Mouse (Mus musculus): Measurements from ENCODE around the gene Spag9.
"Not testable (repeated sequence)": the region's sequence is repeated elsewhere in the genome, so short reads cannot be mapped to it uniquely, and the experiment has no call there.

Spag9 gene

DNA sequence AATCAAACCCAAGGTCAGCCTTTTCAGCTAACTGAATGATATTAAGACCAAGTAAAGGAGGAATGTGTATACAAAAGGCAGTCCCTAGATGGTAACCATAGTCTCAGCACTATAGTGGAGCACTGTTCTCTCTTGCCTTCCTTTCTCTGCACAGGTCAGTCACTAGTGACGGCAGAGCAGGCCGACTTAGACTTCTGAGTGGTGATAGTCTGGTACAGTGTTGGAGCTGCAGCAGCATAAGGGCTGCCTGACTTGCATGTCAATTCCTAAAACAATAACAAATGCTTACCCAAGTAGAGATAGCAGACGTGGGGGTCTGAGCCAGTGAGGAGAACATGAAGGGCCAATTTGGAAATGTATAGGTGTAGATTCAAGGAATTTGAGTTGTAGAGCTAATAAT, 58.3 kb downstream of the Spag9 start:
- no peak for DNase-seq (ENCODE audit: low spot score in 2 of 2)

DNA sequence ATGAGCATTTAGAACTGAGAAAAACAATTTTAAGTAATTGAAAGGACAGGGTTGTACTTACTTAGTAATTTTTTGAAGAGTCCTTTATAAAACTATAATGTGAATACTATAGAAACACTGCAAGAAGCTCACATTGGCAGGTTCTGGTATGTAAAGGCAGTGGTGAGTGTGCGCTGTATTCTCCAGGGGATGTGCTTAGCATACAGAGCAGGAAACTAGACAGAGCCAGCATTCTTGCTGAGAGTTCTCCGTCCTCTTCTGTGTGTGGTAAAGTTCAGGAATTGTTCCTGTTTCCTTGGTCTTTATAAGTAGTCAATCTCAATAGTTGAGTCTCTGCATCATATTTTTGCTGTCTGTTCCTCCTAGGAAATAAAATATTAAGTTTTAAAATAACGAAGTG, 59.0 kb downstream of the Spag9 start:
- no peak for DNase-seq (ENCODE audit: low spot score in 2 of 2)

DNA sequence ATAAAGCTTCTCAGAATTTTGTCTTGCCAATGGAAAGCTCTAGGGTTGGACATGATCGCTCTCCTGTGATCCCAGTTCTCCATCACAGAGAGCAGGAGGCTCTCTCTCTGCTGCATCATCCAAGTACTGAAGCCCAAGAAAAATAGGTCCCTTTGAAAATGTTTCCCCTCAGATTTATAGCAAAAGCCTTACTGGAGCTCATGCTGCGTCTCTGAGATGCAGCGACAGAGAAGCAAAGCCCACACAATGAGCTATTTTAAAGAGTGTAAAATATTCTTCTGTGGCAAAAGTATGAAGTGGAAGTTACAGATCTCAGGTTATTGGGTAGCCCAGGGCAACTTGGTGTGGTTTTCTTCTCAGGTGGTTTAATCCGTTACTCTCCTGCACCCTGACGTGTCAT, 68.0 kb downstream of the Spag9 start:
- DNase-seq (ENCODE audit: low spot score in 2 of 2), result no peak

DNA sequence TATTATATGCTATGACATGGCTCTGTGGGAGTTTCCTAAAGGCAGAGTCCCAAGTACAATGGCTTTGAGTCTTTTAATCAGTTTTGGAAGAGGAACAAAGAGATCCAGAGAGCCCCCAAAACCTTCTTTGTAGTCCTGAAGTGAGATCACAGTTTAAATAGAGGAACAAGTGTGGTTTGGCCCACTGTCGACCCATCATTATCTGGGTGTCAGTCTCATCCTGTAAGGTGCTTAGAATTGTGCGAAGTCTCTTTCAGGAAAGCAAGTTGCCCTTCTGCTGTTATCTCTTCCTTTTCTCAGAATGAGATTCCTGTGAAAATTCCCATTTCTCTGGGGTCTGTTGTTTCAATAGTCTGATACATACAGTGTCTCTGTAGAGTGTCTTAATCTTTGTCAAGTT, 74.6 kb downstream of the Spag9 start:
- DNase-seq (ENCODE audit: low spot score in 2 of 2), result no peak

DNA sequence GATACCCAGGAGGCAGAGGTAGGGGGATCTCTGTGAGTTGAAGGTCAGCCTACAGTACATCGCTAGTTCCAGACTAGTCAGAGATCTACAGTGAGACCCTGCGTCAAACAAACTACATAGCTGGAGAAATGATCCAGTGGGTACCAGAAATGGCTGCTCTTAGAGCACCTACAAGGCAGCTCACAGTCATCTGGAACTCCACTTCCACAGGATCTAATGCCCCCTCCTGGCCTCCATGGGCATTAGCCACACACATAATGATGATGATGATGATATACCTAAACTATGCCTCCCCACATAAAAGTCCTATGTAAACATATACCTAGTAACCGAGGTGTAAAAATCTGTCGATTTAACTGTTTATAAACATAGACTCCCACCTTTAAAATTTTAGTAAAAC, 77.4 kb downstream of the Spag9 start:
- no peak for DNase-seq (ENCODE audit: low spot score in 2 of 2)

DNA sequence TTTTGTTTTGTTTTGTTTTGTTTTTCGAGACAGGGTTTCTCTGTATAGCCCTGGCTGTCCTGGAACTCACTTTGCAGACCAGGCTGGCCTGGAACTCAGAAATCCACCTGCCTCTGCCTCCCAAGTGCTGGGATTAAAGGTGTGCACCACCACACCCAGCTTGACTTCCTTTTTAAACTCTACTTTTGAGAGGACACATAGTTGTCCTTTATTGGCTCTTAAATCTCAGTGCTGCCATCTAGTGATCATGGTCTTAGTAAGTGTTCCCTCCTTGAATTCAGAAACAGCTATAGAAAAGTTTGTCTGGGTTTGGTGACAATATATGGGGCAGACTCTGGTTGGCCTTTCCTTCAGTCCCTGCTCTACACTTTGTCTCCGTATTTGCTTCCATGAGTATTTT, 91.1 kb downstream of the Spag9 start:
- DNase-seq (ENCODE audit: low spot score in 2 of 2), result not testable (repeated sequence)

DNA sequence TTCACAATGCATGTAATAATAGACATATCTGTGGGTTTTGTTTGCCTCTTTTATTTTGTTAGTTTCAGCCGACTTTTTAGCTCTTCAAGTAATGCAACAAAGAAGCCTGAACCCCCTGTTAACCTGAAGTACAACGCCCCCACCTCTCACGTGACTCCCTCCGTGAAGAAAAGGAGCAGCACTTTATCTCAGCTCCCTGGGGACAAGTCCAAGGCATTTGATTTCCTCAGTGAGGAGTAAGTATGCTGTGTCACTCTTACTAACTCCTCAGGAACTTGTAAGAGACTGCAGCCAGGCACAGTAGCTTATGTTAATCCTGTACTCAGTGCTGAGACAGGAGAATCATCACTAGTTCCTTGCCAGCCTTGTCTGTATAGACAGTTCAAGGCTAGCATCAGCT, 94.6 kb downstream of the Spag9 start:
- DNase-seq (ENCODE audit: low spot score in 2 of 2), result no peak

DNA sequence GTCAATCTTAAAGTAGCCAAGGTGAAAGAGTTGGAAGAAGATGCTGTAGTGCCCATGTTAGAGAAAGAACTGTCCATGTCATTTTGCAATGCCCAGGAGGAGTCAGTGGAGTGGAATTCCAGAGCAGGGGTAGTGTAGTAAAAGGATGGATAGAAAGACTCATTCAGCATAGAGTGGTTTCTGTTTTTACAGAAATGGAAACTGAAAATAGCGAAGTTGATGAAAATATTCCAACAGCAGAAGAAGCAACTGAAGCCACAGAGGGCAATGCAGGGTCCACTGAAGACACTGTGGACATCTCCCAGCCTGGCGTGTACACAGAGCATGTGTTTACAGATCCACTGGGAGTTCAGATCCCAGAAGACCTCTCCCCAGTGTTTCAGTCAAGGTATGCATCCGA, 101.6 kb downstream of the Spag9 start:
- no peak for DNase-seq (ENCODE audit: low spot score in 2 of 2)

DNA sequence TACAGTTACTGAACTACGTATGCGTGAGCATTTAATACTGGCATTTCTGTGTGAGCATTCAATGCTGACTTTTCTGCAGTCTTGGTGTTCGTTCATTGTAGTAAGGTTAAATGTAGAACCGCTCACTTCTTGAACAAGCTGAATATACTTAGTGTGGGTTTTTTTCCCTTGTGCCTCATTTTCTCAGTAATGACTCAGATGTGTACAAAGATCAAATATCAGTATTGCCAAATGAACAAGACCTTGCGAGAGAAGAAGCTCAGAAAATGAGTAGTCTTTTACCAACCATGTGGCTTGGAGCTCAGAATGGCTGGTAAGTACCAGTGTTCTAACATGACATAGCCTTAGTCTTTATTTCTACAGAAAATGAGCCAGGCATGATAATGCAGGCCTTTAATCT, 102.9 kb downstream of the Spag9 start:
- DNase-seq (ENCODE audit: low spot score in 2 of 2), result no peak

DNA sequence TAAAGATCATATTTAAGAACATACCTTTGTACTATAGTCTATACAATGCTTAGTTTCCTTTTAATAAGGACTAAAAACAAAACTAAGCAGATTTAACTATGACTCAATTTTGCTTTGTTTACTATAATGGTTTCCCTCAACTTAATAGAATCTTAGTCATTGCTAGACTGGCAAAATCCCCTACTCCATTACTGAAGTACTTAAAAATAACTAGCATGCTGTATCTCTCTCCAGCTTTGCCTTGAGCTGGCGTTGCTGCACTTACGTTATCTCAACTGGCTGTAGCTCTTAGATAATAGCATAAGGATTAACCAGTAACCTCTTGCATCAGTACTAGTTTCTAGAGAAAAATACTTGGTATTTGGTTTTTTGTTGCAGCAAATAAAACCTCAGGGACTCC, 117.9 kb downstream of the Spag9 start:
- no peak for DNase-seq (ENCODE audit: low spot score in 2 of 2)

DNA sequence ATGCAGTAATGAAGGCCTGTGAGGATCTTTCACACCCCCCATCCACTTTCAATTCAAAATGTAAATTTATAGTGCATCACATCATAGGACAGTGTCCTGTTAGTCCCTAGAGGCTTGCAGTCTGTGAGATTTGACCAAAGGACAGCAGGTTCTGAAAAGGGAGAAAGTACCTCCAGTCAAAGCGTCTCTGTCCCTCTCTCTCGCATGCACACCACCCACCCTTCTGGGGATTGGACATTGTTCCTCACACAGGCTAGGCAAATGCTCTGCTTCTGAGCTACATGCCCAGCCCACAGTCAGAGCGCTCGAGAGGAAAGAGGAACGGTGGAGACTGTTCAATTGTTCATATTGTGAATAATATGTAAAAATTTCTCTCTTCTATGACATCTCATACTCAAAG, 119.5 kb downstream of the Spag9 start:
- no peak for DNase-seq (ENCODE audit: low spot score in 2 of 2)

DNA sequence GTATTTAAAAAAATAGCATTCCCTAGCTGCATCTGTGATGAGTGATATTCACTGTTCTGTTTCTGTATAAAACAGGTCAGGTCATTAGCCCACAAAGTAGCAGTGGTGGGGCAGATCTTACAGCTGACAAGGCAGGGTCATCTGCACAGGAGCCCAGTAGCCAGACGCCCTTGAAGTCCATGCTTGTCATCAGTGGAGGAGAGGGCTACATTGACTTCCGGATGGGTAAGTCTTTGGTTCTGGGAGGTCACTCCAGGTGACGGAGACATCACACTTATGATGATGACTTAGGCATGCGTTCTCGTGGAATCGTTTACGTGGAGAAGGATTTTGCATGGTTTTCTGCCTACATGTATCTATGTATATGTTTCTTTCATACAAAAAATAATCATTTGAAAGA, 120.8 kb downstream of the Spag9 start:
- no peak for DNase-seq (ENCODE audit: low spot score in 2 of 2)

DNA sequence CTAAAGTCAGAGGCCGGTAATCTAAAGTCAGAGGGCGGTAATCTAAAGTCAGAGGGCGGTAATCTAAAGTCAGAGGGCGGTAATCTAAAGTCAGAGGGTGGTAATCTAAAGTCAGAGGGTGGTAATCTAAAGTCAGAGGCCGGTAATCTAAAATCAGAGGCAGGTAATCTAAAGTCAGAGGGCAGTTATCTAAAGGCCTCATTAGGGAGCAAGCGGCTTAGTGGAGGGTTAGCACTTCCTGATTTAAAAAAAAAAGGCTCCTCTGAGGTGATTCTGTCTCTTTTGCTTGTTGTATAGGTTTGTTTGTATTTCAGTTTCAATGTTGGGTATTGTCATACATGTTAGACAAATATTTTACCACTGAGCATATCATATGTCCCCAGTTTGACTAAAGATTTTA, 121.9 kb downstream of the Spag9 start:
- no peak for DNase-seq (ENCODE audit: low spot score in 2 of 2)

DNA sequence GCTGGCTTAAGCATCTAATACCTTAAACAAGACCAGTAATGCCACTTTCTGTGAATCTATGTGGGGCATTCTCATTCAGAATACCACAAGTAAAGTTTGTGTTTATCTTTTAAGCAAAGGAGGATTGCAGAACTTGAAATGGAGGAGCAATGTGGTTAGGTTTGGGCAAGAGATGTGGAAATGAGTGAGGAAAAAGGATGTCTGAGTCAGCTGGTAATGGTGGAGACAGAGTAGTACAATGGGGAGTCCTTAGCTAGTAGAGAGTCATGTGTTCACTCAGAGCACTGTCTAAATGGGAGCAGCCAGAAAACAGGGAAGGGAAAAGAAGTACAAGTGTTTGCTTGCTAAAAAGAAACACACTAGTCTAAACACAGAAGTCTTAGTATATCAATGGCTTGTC, 122.7 kb downstream of the Spag9 start:
- no peak for DNase-seq (ENCODE audit: low spot score in 2 of 2)

DNA sequence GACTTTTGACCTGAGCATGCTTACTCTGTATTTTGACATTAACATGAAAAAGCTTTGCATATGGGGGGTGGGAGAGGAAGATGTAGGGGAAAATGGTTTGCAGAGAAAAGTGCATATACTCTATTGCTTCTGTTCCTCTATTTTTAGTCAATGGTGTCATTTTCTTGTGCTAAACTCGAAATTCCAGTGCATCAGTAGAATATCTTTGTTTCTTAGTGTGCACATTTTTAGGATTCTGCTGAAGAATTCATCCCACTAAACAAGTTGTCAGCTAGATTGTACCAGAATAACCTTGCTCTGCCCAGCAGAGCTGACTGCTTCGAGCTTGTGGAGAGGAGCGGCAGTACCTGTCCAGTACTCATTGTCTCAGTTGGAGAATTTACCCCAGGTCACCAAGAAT, 124.8 kb downstream of the Spag9 start:
- DNase-seq (ENCODE audit: low spot score in 2 of 2), result no peak

DNA sequence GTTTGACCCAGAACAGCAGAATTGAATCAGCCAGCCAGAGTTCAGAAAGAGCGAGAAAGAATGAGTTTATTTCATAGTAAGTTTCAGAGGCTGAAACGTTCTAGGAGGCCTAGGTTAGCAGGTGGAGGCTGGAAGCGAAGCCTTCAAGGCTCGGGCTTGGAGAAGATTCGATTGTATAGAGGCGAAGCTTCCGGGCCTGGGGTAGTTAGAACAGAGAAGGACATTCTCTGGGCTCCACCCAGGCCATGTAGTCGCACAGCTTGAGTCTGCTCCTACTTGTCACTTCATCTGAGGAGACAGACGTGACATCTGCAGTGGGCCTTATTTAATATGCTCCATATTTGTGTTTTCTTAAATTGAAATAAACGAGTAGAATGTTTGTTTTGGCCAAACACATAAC, 125.6 kb downstream of the Spag9 start:
- no peak for DNase-seq (ENCODE audit: low spot score in 2 of 2)

DNA sequence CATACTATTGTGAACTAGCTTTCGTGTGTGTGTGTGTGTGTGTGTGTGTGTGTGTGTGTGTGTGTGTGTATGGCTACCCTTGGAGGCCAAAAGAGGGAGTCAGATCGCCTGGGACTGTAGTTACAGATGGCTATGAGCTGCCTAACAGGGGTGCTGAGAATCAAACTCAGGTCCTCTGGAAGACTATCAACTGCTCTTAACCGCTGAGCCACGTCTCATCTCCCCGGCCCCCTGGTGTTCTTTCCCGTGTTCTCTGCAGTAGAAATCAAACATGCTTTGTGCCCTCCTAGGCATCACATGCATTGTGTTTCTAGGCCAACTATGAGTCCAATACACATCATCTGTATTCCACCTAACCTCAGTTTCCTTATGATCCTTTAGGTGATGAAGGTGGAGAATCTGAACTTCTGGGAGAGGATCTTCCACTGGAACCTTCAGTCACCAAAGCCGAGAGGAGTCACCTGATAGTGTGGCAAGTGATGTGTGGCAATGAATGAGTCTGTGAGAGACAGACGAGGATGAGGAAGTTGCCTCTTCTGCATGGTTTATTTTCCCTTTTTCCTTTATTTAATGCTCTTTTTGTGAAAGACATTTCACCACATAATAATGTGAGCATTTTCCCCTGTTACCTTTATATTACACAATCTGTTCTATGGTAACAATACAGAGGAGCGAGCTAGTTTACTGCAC, 126.6 kb downstream of the Spag9 start:
- DNase-seq (ENCODE audit: low spot score in 2 of 2), result no peak

DNA sequence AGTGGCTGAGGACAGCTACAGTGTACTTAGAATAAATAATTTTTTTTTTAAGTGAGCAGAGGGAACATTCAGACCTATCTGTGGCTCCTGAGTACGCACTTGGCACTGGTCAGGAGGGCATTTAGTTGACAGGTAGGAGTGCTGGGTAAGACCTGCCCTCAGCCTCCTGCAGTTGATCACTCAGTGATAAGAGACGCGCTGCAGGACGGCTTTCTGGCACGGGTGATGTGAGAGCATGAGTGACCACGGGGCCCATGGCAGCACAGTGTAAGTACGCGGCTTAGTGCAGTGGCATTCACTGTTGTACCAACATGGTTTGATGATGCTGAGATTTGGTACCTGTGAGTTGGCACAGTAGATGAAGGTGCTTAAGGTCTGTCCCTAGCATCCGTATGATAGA, 130.8 kb downstream of the Spag9 start:
- DNase-seq (ENCODE audit: low spot score in 2 of 2), result no peak

DNA sequence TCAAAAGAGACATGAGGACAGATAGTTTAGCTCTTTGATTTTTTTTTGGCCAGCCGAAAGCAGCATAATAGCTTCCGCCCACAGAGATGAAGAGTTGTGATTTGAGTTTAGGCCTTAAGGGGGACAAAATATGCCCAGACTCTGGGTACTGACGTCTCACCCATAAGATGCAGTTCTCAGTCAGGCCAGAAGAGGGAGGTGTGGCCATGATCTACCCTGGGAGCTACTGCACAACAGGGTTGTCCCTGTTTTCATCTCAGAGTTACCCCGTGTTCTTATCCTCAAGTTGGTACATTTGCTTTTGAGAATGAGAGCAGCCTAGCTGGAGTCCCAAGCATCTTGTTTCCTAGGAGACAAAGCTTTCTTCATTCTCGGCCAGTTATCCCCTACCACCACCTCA, 132.1 kb downstream of the Spag9 start:
- peak; percentile 75 to 79 for DNase-seq (ENCODE audit: low spot score in 2 of 2)

DNA sequence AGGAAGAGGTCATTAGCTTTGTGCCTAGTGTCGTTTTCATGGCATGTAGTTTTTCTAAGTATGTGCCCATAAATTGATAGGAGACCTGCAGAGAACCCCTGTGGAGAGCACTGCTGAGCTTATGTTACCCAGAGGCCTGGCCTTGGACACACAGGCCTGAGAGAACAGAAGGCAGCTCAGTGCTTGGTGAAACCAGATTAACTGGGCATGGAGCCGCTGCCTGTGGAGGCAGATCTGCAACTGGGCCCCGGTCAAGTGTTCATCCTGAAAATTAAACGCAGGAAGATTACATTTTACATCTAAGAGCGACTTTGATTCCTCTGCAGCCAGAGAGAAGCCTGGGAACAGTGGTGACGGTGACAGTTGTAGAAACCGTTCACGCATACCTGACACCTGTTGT, 132.6 kb downstream of the Spag9 start:
- no peak for DNase-seq (ENCODE audit: low spot score in 2 of 2)

DNA sequence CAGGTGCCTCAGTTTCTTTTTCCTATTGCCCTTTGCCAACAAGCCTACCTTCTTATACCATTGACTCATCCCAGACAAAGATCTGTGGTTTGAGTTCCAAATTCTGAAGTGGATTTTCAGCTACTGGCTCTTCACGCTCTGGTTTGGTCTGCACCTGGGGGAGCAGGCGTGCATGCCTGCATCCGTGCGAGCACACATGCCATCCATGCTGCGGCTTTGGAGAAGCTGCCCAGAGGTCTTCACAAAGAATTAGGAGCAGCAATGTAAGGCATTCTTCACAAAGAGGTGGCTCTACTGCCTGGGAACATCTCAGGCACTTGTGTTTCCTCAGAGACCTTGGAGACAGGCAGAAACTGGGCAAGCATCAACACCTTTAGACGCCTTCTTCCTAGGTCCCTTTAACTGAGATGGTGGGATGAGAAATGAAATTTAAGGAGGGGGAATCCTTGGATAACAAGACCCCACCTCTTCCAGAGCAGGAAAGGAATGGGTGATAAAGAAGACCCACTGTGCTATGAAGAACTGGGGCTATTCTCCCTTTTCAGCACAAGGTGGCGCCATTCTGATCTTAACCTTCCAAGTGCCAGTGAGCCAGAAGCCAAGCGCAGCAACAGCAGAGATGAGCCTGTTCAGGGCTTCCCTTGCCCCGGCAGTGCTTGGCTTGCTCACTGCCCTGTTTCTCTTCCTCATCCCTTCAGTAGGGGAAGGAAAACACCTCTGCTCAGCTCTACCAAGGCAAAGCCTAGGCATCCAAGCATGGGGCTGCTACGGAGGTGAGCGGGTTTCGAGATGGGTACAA, 133.6 kb downstream of the Spag9 start:
- peak in 1 of 2 experiments; percentile 60 for DNase-seq (ENCODE audit: low spot score in 2 of 2)

DNA sequence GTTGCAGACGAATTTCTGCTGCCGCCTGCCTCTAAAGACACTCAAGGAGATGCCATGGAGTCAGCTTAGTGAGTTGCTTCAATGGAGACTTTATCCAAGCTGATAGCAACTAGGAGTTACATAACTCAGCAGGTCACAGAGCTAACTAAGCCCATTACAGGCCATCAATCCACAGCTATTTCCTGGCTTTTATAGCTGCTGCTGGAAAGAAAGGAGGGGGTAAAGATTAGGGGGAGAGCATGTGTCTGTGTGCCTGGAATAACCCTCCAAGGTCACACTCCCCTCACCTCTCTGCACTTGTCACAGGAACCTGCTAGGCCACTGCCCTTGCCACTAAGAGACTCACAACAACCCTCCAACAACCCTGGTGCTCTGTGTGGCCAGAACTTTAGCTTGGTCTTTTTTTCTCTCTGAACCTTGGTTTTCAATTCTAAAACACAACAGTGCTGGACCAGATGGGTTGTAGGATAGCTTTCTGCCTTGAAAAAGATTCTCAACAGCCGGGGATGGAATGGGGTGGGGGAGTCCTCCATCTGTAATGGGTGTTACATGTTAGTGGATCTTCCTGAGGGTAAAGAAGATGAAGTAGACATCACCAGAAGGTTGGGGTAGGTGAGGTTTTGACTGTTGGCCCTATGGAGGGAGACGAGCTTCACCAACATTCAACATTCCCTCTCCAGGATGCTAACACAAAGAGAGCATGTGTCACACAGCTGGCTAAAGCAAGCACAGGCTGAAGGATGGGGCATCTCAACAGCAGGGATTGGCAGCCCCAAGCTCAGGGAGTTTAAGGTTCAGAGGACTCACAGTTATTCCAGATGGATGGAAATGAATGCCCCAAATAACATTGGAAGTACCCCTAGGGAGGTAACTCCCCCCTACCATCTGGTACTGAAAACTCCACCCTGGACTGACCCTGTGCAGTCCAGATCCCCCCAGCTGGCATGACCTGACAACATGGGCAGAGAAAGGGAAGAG, 134.5 kb downstream of the Spag9 start:
- DNase-seq (ENCODE audit: low spot score in 2 of 2), result no peak

All from frontal cortex, postnatal 14 days (tissue).